Mouse (Mus musculus) megakaryocyte, embryonic 14.5 days (primary cell): ENCODE data around the gene Tmem104. TPM values are rescaled to one million over a fixed set of nuclear protein-coding genes. Genes with fewer than 3 reads are reported as not detected.

Experiments
- H3K27me3 ChIP-seq: replicated peaks from 2 replicates; pipeline ENCODE3; 2012; ENCODE audit warnings: inconsistent platforms
- H3K36me3 ChIP-seq: replicated peaks from 2 replicates; pipeline ENCODE3; 2012; ENCODE audit warnings: low read length, inconsistent platforms, mixed read lengths
- H3K4me1 ChIP-seq: 2 replicates; pipeline ENCODE4 v1.6.1; 2012; ENCODE audit warnings: inconsistent platforms
- H3K4me3 ChIP-seq: replicated peaks from 2 replicates; pipeline ENCODE3; 2012; ENCODE audit warnings: moderate library complexity, mild to moderate bottlenecking, inconsistent platforms
- H3K9me3 ChIP-seq: 2 replicates; pipeline ENCODE4 v1.6.1; 2012; ENCODE audit warnings: inconsistent platforms
- FLI1 ChIP-seq: IDR thresholded peaks from 2 replicates; pipeline ENCODE4 v1.6.1; 2012; ENCODE audit warnings: low read length, inconsistent platforms, mixed read lengths
- GATA1 ChIP-seq: IDR thresholded peaks from 3 replicates; pipeline ENCODE4 v1.6.1; 2012; ENCODE audit warnings: mixed read lengths, low read length, inconsistent platforms, borderline replicate concordance
- polyA plus RNA-seq: library from polyadenylated mRNA; stranded (reverse); fragments of >175 nt; gene quantifications from 2 replicates; pipeline ENCODE4 v1.2.3, GENCODE M21; 2012; ENCODE audit warnings: low replicate concordance; ENCODE audit not compliant: insufficient read depth

The Tmem104 gene
- polyA plus RNA-seq, 1 experiment, result 14.1 TPM

GRCm38 (mm10) chr11:115283486-115283765, 96.1 kb downstream of the Tmem104 start:
- Histone ChIP-seq H3K9me3 (no peaks in the 10 kb centered on the region), H3K36me3 (no peaks in the 10 kb centered on the region), H3K27me3 (peaks cover 43% of the 10 kb centered on the region), H3K4me1 (peaks cover 51% of the 10 kb centered on the region), H3K4me3 (no peak overlapping the region)
- TF ChIP-seq GATA1 (no peak), FLI1 (no peak)

DNA sequence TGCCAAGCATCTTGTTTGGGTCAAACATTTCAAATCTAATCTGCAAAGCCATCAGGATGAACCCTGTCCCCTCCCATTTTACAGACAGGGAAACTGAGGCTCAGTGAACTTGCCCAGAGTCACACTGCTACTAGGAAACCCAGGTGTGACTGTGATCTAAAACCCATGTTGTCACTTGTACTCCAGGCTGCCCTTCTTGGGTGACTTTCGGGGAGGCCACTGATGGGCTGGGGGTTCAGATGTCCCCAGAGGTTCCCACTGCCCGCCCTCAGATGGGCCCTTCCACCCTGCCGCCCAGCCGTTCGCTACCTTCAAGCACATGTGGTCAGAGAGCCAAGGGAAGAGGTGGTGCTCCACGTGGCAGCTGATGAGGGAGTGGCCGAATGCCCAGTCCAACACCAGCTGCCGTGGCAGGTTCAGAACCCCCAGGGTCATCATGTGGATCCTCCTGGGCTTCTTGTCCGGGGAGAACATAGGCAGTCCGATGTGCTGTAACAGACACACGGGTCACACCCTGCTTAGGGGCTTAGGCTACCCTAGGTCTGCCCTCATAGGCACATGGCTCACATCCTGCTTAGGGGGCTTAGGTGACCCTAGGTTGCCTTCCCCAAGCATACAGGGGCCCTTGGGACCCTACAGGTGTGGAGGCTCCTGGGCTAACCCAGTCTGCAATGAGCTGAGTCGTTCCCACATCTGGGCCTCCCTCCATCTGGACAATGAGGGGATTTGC, 96.8 kb downstream of the Tmem104 start:
- H3K4me1 ChIP-seq, result peaks cover 45% of the 10 kb centered on the region

DNA sequence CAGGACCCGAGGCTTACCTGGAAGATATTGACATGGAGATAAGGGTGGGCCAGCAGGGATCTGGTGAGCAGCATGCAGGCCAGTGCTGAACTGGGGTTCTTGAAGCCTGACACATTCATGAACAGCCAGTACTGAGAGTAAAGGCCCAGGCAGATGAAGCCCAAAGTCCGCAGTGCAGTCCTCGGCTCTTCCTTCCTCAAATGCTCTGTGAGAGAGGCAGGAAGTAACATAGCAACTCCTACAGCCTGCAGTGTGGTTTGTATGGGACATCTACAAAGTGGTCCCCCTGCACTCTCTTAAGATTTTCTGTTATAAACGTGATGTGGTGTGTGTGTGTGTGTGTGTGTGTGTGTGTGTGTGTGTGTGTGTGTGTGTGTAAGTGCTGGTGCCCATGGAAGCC, 98.0 kb downstream of the Tmem104 start:
- Histone ChIP-seq H3K4me3 (no peak overlapping the region), H3K27me3 (peaks cover 51% of the 10 kb centered on the region), H3K4me1 (peaks cover 35% of the 10 kb centered on the region), H3K9me3 (no peaks in the 10 kb centered on the region), H3K36me3 (no peaks in the 10 kb centered on the region)
- TF ChIP-seq FLI1 (no peak), GATA1 (no peak)

More for the DNA sequence above, 96.8 kb downstream of the Tmem104 start:
- Histone ChIP-seq H3K27me3 (peaks cover 45% of the 10 kb centered on the region), H3K9me3 (no peaks in the 10 kb centered on the region), H3K36me3 (no peaks in the 10 kb centered on the region), H3K4me3 (no peak overlapping the region)
- no peak for TF ChIP-seq GATA1
- TF ChIP-seq FLI1, result no peak

GRCm38 (mm10) chr11:115286201-115286993, 99.1 kb downstream of the Tmem104 start:
- Histone ChIP-seq H3K4me3 (no peak overlapping the region), H3K4me1 (peaks cover 33% of the 10 kb centered on the region), H3K9me3 (no peaks in the 10 kb centered on the region), H3K27me3 (peaks cover 60% of the 10 kb centered on the region), H3K36me3 (no peaks in the 10 kb centered on the region)
- TF ChIP-seq FLI1 (no peak), GATA1 (no peak)

- H3K27me3 ChIP-seq, result peaks cover 70% of the 10 kb centered on the region
- no peak for TF ChIP-seq GATA1
- TF ChIP-seq FLI1, result no peak
- H3K4me1 ChIP-seq, result peaks cover 23% of the 10 kb centered on the region
Observed at GRCm38 (mm10) chr11:115287386-115287785, 100.1 kb downstream of the Tmem104 start.

DNA sequence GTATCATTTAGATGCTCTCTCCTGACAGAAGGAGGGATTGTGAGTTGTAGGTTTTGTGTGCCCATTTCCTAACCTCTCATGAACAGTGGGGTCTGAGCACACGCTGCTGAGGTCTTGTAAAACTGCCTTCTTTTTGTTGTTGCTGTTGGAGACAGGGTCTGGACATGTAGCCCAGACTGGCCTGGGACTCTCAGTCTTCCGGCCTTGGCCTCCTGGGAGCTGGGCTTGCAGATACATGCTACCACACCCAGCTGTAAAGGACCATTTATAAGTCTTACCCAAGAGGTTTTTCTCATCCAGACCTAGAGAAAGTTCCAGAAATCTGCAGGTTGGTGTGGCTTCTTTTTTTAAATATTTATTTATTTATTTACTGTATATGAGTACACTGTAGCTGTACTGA, 101.0 kb downstream of the Tmem104 start:
- Histone ChIP-seq H3K36me3 (no peaks in the 10 kb centered on the region), H3K27me3 (peaks cover 71% of the 10 kb centered on the region), H3K4me3 (no peak overlapping the region), H3K9me3 (no peaks in the 10 kb centered on the region), H3K4me1 (peaks cover 22% of the 10 kb centered on the region)
- no peak for TF ChIP-seq FLI1
- no peak for TF ChIP-seq GATA1

More at GRCm38 (mm10) chr11:115287386-115287785, 100.1 kb downstream of the Tmem104 start:
- H3K4me3 ChIP-seq, result no peak overlapping the region
- H3K9me3 ChIP-seq, result no peaks in the 10 kb centered on the region
- no peaks in the 10 kb centered on the region for H3K36me3 ChIP-seq

DNA sequence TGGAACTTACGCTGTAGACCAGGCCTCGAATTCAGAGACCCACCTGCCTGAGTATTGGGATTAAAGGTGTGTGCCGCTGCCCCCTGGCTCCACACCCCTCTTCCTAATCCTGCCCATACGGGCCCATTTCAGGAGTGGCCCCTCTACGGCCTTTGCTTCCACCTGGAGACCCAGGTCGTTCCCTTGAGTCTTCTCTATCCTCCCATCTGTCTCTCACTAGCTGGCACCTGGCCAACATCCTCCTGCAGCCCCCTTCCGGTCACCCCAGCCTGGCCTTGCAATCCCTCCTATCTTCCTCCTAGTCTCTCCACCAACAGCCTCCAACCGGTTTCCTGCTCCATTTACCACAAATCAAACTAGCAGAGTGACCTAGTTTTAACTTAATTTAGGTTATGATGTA, 102.6 kb downstream of the Tmem104 start:
- Histone ChIP-seq H3K4me3 (no peak overlapping the region), H3K36me3 (no peaks in the 10 kb centered on the region), H3K9me3 (peaks cover 11% of the 10 kb centered on the region), H3K27me3 (peaks cover 69% of the 10 kb centered on the region), H3K4me1 (peaks cover 18% of the 10 kb centered on the region)
- TF ChIP-seq GATA1 (no peak), FLI1 (no peak)

GRCm38 (mm10) chr11:115290314-115290713, 103.0 kb downstream of the Tmem104 start:
- Histone ChIP-seq H3K9me3 (peaks cover 11% of the 10 kb centered on the region), H3K27me3 (peaks cover 69% of the 10 kb centered on the region), H3K4me1 (peaks cover 14% of the 10 kb centered on the region), H3K4me3 (no peak overlapping the region), H3K36me3 (no peaks in the 10 kb centered on the region)
- TF ChIP-seq FLI1 (no peak), GATA1 (no peak)

GRCm38 (mm10) chr11:115290919-115291318, 103.6 kb downstream of the Tmem104 start:
- Histone ChIP-seq H3K36me3 (no peaks in the 10 kb centered on the region), H3K4me1 (peaks cover 8% of the 10 kb centered on the region), H3K27me3 (peaks cover 70% of the 10 kb centered on the region), H3K4me3 (no peak overlapping the region), H3K9me3 (peaks cover 11% of the 10 kb centered on the region)
- TF ChIP-seq GATA1, result no peak
- TF ChIP-seq FLI1, result no peak

DNA sequence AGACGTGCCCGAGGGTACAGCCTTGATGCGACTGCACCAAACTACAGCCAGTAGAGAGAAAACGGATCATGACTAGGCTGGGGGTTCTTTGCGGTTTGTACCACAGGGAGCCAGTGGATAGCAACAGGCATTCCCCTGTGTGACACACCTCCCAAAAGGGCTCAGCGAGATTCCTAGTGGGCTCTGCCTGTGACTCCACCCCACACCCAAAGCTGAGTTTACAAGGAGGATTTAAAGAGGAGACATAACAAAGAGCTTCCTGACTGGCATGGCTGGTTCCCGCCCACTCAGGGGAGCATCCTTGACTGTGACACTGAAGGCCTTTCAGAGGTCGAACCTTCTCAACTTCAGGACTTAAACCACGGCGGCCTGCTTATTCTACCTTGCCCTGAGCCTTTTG, 104.2 kb downstream of the Tmem104 start:
- TF ChIP-seq GATA1, result no peak
- no peak for TF ChIP-seq FLI1
- Histone ChIP-seq H3K4me3 (no peak overlapping the region), H3K27me3 (peaks cover 70% of the 10 kb centered on the region), H3K9me3 (peaks cover 11% of the 10 kb centered on the region), H3K36me3 (no peaks in the 10 kb centered on the region), H3K4me1 (0 out of 2 replicates have a peak, but pooled peaks cover 4% of the 10 kb centered on the region)
